Mouse (Mus musculus) adrenal gland (tissue): ENCODE results near the gene Cfap77.
"Not testable (repeated sequence)": the region's sequence is repeated elsewhere in the genome, so short reads cannot be mapped to it uniquely, and the experiment has no call there.

ENCODE experiments used
- intact Hi-C: fragments of 180-260 bp; cut with DNase I; formaldehyde crosslinking; loops from one replicate; pipeline ENCODE4 v1.15.1; 2025
- long read RNA-seq, 2 experiments: library from polyadenylated mRNA; unstranded; transcript quantifications; one replicate each; pipeline ENCODE4 v2.0.0; 2020; ENCODE audit warnings: borderline replicate concordance in 1 of 2; ENCODE audit not compliant: insufficient replicate concordance in 1 of 2

The Cfap77 gene
- long read RNA-seq, experiment 1, result 0 reads
- long read RNA-seq, experiment 2, result 0 reads

GRCm38 (mm10) chr2:29054991-29055390 lies at the start of gene Cfap77:
Gene Cfap77, minus strand, starts transcription at chr2:29055066.
- intact Hi-C loops, result loop anchor here (5.0 kb wide), 1 partner anchor 73 kb away; no protein-coding TSS in a partner anchor

GRCm38 (mm10) chr2:29102416-29103377 lies 47.8 kb upstream of the Cfap77 start:
- intact Hi-C loops, result not testable (repeated sequence)

GRCm38 (mm10) chr2:29100822-29101534 lies 46.1 kb upstream of the Cfap77 start:
- intact Hi-C loops, result no loop called here

- intact Hi-C loops, result no loop called here
Measured at GRCm38 (mm10) chr2:29099646-29100045, 44.8 kb upstream of the Cfap77 start.

GRCm38 (mm10) chr2:29098786-29099185 lies 43.9 kb upstream of the Cfap77 start:
- intact Hi-C loops, result no loop called here

GRCm38 (mm10) chr2:29097955-29098354 lies 43.1 kb upstream of the Cfap77 start:
- intact Hi-C loops, result not testable (repeated sequence)

GRCm38 (mm10) chr2:29097465-29097864 lies 42.6 kb upstream of the Cfap77 start:
- intact Hi-C loops, result no loop called here

- intact Hi-C loops, result no loop called here
Measured at GRCm38 (mm10) chr2:29096751-29097150, 41.9 kb upstream of the Cfap77 start.

- intact Hi-C loops, result no loop called here
Measured at GRCm38 (mm10) chr2:29095674-29096073, 40.8 kb upstream of the Cfap77 start.

- intact Hi-C loops, result not testable (repeated sequence)
Measured at GRCm38 (mm10) chr2:29089276-29089675, 34.4 kb upstream of the Cfap77 start.

GRCm38 (mm10) chr2:29086026-29086425 lies 31.2 kb upstream of the Cfap77 start:
- intact Hi-C loops, result no loop called here

- intact Hi-C loops, result no loop called here
Measured at GRCm38 (mm10) chr2:29081965-29082364, 27.1 kb upstream of the Cfap77 start.

GRCm38 (mm10) chr2:29076226-29076625 lies 21.4 kb upstream of the Cfap77 start:
- intact Hi-C loops, result no loop called here

GRCm38 (mm10) chr2:29075331-29076070 lies 20.6 kb upstream of the Cfap77 start:
- intact Hi-C loops, result no loop called here

- intact Hi-C loops, result no loop called here
Measured at GRCm38 (mm10) chr2:29074676-29075075, 19.8 kb upstream of the Cfap77 start.

GRCm38 (mm10) chr2:29066410-29066809 lies 11.5 kb upstream of the Cfap77 start:
- intact Hi-C loops, result loop anchor here (10.0 kb wide), 1 partner anchor 58 kb away; the partner anchor contains the start of gene Setx

- intact Hi-C loops, result loop anchor here (10.0 kb wide), 1 partner anchor 59 kb away; the partner anchor contains the start of gene Setx
Measured at GRCm38 (mm10) chr2:29065796-29066195, 10.9 kb upstream of the Cfap77 start.

GRCm38 (mm10) chr2:29060135-29060597 lies 5.3 kb upstream of the Cfap77 start, which contains the start of gene Ttf1:
Gene Ttf1, plus strand, starts transcription at chr2:29060262.
- intact Hi-C loops, result loop anchor here (10.0 kb wide), 1 partner anchor 65 kb away; the partner anchor contains the start of gene Setx

- intact Hi-C loops, result loop anchor here (5.0 kb wide), 1 partner anchor 72 kb away; no protein-coding TSS in a partner anchor
Measured at GRCm38 (mm10) chr2:29054545-29054935, 326 bp downstream of the Cfap77 start.

GRCm38 (mm10) chr2:29053802-29054544 lies 893 bp downstream of the Cfap77 start:
- intact Hi-C loops, result loop anchor here (1.0 to 5.0 kb wide), 3 partner anchors 72 to 297 kb away; no protein-coding TSS in a partner anchor
